Mouse (Mus musculus) MEL (cell line): ENCODE measurements around the gene Rad51b.

ENCODE experiments used
- CHD1 ChIP-seq: IDR thresholded peaks from 2 replicates; pipeline ENCODE4 v1.6.1; 2012; ENCODE audit warnings: low read depth, mild to moderate bottlenecking, inconsistent platforms, low read length, improper control_type of control experiment
- CTCF ChIP-seq, 3 experiments: IDR thresholded peaks in 2 of 3; conservative IDR thresholded peaks in 1 of 3; 2 replicates each; pipeline ENCODE4 v1.5.1; 2011 to 2012; ENCODE audit warnings: low read length in 3 of 3, low read depth in 2 of 3, mild to moderate bottlenecking in 2 of 3, improper control_type of control experiment in 1 of 3, inconsistent platforms in 1 of 3, mixed read lengths in 1 of 3, moderate library complexity in 1 of 3; ENCODE audit not compliant: control insufficient read depth in 1 of 3, insufficient read depth in 1 of 3, poor library complexity in 1 of 3, severe bottlenecking in 1 of 3
- NRF1 ChIP-seq: IDR thresholded peaks from 2 replicates; pipeline ENCODE4 v1.6.1; 2014; ENCODE audit warnings: low read depth, mild to moderate bottlenecking, inconsistent platforms, low read length, improper control_type of control experiment, moderate library complexity; ENCODE audit not compliant: poor library complexity, insufficient read depth, severe bottlenecking
- POLR2A ChIP-seq, 2 experiments: IDR thresholded peaks; 2 replicates each; pipeline ENCODE4 v1.6.1; 2011 to 2012; ENCODE audit warnings: low read length in 2 of 2, mild to moderate bottlenecking in 2 of 2, control low read depth in 1 of 2, improper control_type of control experiment in 1 of 2, low read depth in 1 of 2, moderate library complexity in 1 of 2; ENCODE audit not compliant: control insufficient read depth in 1 of 2, insufficient read depth in 1 of 2, poor library complexity in 1 of 2
- POLR2AphosphoS2 ChIP-seq: IDR thresholded peaks from 2 replicates; pipeline ENCODE4 v1.6.1; 2011; ENCODE audit warnings: low read length, improper control_type of control experiment
- RAD21 ChIP-seq: IDR thresholded peaks from 2 replicates; pipeline ENCODE4 v1.6.1; 2011; ENCODE audit warnings: mild to moderate bottlenecking, low read depth, low read length, improper control_type of control experiment
- RCOR1 ChIP-seq: IDR thresholded peaks from 2 replicates; pipeline ENCODE4 v1.6.1; 2012; ENCODE audit warnings: low read depth, mild to moderate bottlenecking, inconsistent platforms, low read length, improper control_type of control experiment
- USF1 ChIP-seq: IDR thresholded peaks from 2 replicates; pipeline ENCODE4 v1.6.1; 2014; ENCODE audit warnings: low read depth, mild to moderate bottlenecking, inconsistent platforms, low read length, improper control_type of control experiment, moderate library complexity
- ZC3H11A ChIP-seq: IDR thresholded peaks from 2 replicates; pipeline ENCODE4 v1.6.1; 2012; ENCODE audit warnings: low read depth, mild to moderate bottlenecking, inconsistent platforms, low read length, improper control_type of control experiment

DNA sequence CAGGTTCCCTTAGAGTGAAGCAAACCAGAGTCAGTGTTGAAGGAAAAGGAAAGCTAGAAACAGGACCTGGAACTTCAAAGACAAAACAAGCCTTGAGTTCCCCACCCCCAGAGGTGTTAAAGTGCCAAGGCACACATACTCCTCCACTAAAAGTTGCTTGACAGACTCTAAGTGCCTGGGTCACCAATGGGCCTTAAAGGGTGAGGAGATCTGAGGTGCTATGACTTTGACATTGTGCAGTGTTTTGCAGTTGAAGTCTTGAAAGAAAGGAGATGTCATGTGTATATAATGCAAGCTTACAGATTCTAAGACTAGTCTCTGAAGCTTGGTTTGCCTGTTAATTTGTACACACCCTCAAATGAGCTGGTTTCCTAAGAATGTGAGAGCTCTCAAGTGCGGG lies 237.7 kb downstream of the Rad51b start:
- TF ChIP-seq ZC3H11A, result no peak
- TF ChIP-seq CTCF (IDR thresholded peaks at IDR 0.05 in 2 of 3, conservative IDR thresholded peaks at IDR 0.05 in 1 of 3; ENCODE audit: control insufficient read depth in 1 of 3, insufficient read depth in 1 of 3, low read depth in 2 of 3, low read length in 3 of 3, poor library complexity in 1 of 3, severe bottlenecking in 1 of 3), result no peak
- no peak for TF ChIP-seq POLR2A (IDR thresholded peaks at IDR 0.05; ENCODE audit: control insufficient read depth in 1 of 2, insufficient read depth in 1 of 2, low read depth in 1 of 2, low read length in 2 of 2, poor library complexity in 1 of 2)
- no peak for TF ChIP-seq RCOR1
- no peak for TF ChIP-seq POLR2AphosphoS2
- TF ChIP-seq RAD21, result no peak
- no peak for TF ChIP-seq NRF1
- no peak for TF ChIP-seq CHD1
- no peak for TF ChIP-seq USF1
